Mouse (Mus musculus): ENCODE measurements around the gene Akap8l. TPM values are rescaled to one million over a fixed set of nuclear protein-coding genes. Genes with fewer than 3 reads are reported as not detected.

Gene Akap8l
- total and polyA plus RNA-seq, 3 experiments = 40.0 to 63.8 TPM; not detected in 1

GRCm38 (mm10) chr17:32277201-32277600, 73.2 kb downstream of the Akap8l start:
- TF ChIP-seq NRF1 (IDR thresholded peaks at IDR 0.05; ENCODE audit: insufficient read depth, low read depth, low read length, poor library complexity, severe bottlenecking) (no peak), MAFK (IDR thresholded peaks at IDR 0.05; ENCODE audit: borderline replicate concordance, low read depth, low read length) (no peak), JUND (IDR thresholded peaks at IDR 0.05; ENCODE audit: low read depth, low read length) (no peak), RCOR1 (IDR thresholded peaks at IDR 0.05; ENCODE audit: low read depth, low read length) (no peak)

GRCm38 (mm10) chr17:32275568-32275967, 74.8 kb downstream of the Akap8l start:
- no peak for DNase-seq (ENCODE audit: low read depth, low spot score)
- H3K27ac ChIP-seq (ENCODE audit: control insufficient read depth, low read depth, low read length) = peak overlapping the region; percentile 7; the same call in 1 of the 2 replicates
- H3K36me3 ChIP-seq (ENCODE audit: control insufficient read depth in 1 of 2, insufficient read depth in 2 of 2, low read length in 2 of 2) = peaks cover 19 to 50% of the 10 kb centered on the region in 2 experiments
- no peaks in the 10 kb centered on the region for H3K27me3 ChIP-seq (ENCODE audit: control insufficient read depth in 1 of 2, insufficient read depth in 2 of 2, low read length in 2 of 2)
- H3K9ac ChIP-seq (ENCODE audit: control insufficient read depth, low read depth, low read length, poor library complexity, severe bottlenecking) = no peak overlapping the region
- H3K79me2 ChIP-seq (ENCODE audit: control insufficient read depth, insufficient read depth, low read length, poor library complexity) = peaks cover 85% of the 10 kb centered on the region
- TF ChIP-seq SMC3 (IDR thresholded peaks at IDR 0.05; ENCODE audit: low read depth, low read length) (no peak), EP300 (IDR thresholded peaks at IDR 0.05; ENCODE audit: low read depth in 1 of 2, low read length in 2 of 2) (peak in 1 of 2 experiments; percentile 25; a peak in 1 of 4 replicates), MXI1 (IDR thresholded peaks at IDR 0.05; ENCODE audit: low read depth, low read length) (peak; percentile 6; the same call in 1 of the 2 replicates), ZNF384 (IDR thresholded peaks at IDR 0.05; ENCODE audit: low read depth, low read length) (peak; percentile 70; the same call in 1 of the 2 replicates), KAT2A (conservative IDR thresholded peaks at IDR 0.05; ENCODE audit: low read depth, low read length) (peak; percentile 36; the same call in 1 of the 2 replicates), MAFK (IDR thresholded peaks at IDR 0.05; ENCODE audit: borderline replicate concordance, low read depth, low read length) (no peak)
- H3K4me1 ChIP-seq (ENCODE audit: control insufficient read depth in 1 of 2, insufficient read depth in 2 of 2, low read length in 2 of 2) = peaks cover 8 to 16% of the 10 kb centered on the region in 2 experiments; a peak in 3 of 4 replicates
- H3K4me3 ChIP-seq (ENCODE audit: control insufficient read depth in 1 of 2, insufficient read depth in 1 of 2, low read depth in 2 of 2, low read length in 2 of 2) = no peak overlapping the region
- H3K9me3 ChIP-seq (replicated peaks; ENCODE audit: insufficient read depth, low read length) = no peaks in the 10 kb centered on the region

More at GRCm38 (mm10) chr17:32277201-32277600, 73.2 kb downstream of the Akap8l start:
- Histone ChIP-seq H3K9me3 (replicated peaks; ENCODE audit: insufficient read depth, low read length) (no peaks in the 10 kb centered on the region), H3K36me3 (ENCODE audit: control insufficient read depth in 1 of 2, insufficient read depth in 2 of 2, low read length in 2 of 2) (peaks cover 12 to 57% of the 10 kb centered on the region in 2 experiments), H3K27ac (ENCODE audit: control insufficient read depth, low read depth, low read length) (no peak overlapping the region), H3K4me3 (ENCODE audit: control insufficient read depth in 1 of 2, insufficient read depth in 1 of 2, low read depth in 2 of 2, low read length in 2 of 2) (no peak overlapping the region), H3K9ac (ENCODE audit: control insufficient read depth, low read depth, low read length, poor library complexity, severe bottlenecking) (no peak overlapping the region), H3K27me3 (ENCODE audit: control insufficient read depth in 1 of 2, insufficient read depth in 2 of 2, low read length in 2 of 2) (no peaks in the 10 kb centered on the region), H3K4me1 (ENCODE audit: control insufficient read depth in 1 of 2, insufficient read depth in 2 of 2, low read length in 2 of 2) (peaks cover 17 to 23% of the 10 kb centered on the region in 2 experiments), H3K79me2 (ENCODE audit: control insufficient read depth, insufficient read depth, low read length, poor library complexity) (peaks cover 83% of the 10 kb centered on the region)
- DNase-seq (ENCODE audit: low read depth, low spot score) = no peak

Other genes starting within 250 kb of the Akap8l start
- gene Notch3, start 183.8 kb downstream of the Akap8l start, total RNA-seq (2012; rRNA removed) = 0.07 and 0.08 TPM in 2 replicates
- under 1 TPM in 1 of 2 experiments, not detected in 1; 0.50 TPM for gene Notch3, start 183.8 kb downstream of the Akap8l start, polyA plus RNA-seq (2012; ENCODE audit: insufficient read depth in 1 of 2, insufficient read length in 2 of 2, low read depth in 1 of 2, low replicate concordance in 2 of 2, missing spikeins in 1 of 2)
- 0.07 and 0.08 TPM in 2 replicates for gene Ephx3, start 161.1 kb downstream of the Akap8l start, total RNA-seq (2012; rRNA removed)
- gene Ephx3, start 161.1 kb downstream of the Akap8l start, polyA plus RNA-seq (2012; ENCODE audit: insufficient read depth in 1 of 2, insufficient read length in 2 of 2, low read depth in 1 of 2, low replicate concordance in 2 of 2, missing spikeins in 1 of 2) = not detected
- 12.3 and 18.3 TPM in 2 replicates for gene Brd4, start 65.9 kb downstream of the Akap8l start, total RNA-seq (2012; rRNA removed)
- gene Brd4, start 65.9 kb downstream of the Akap8l start, polyA plus RNA-seq (2012; ENCODE audit: insufficient read depth in 1 of 2, insufficient read length in 2 of 2, low read depth in 1 of 2, low replicate concordance in 2 of 2, missing spikeins in 1 of 2) = 10 to 100 TPM in 1 of 2 experiments, not detected in 1; 91.4 TPM
- 80.3 and 101 TPM in 2 replicates for gene Akap8, start 29.4 kb downstream of the Akap8l start, total RNA-seq (2012; rRNA removed)
- 100 to 1,000 TPM in 1 of 2 experiments, 10 to 100 TPM in 1; 77.9 to 127 TPM for gene Akap8, start 29.4 kb downstream of the Akap8l start, polyA plus RNA-seq (2012; ENCODE audit: insufficient read depth in 1 of 2, insufficient read length in 2 of 2, low read depth in 1 of 2, low replicate concordance in 2 of 2, missing spikeins in 1 of 2)
- 4.4 and 5.6 TPM in 2 replicates for gene Wiz, start 38.8 kb upstream of the Akap8l start, total RNA-seq (2012; rRNA removed)
- 10 to 100 TPM in 1 of 2 experiments, not detected in 1; 44.1 TPM for gene Wiz, start 38.8 kb upstream of the Akap8l start, polyA plus RNA-seq (2012; ENCODE audit: insufficient read depth in 1 of 2, insufficient read length in 2 of 2, low read depth in 1 of 2, low replicate concordance in 2 of 2, missing spikeins in 1 of 2)
- gene Rasal3, start 53.0 kb upstream of the Akap8l start, total RNA-seq (2012; rRNA removed) = 0.04 TPM in 1 of 2 replicates, not detected in the other
- gene Rasal3, start 53.0 kb upstream of the Akap8l start, polyA plus RNA-seq (2012; ENCODE audit: insufficient read depth in 1 of 2, insufficient read length in 2 of 2, low read depth in 1 of 2, low replicate concordance in 2 of 2, missing spikeins in 1 of 2) = under 1 TPM in 1 of 2 experiments, not detected in 1; 0.04 TPM
- 1.8 and 2.5 TPM in 2 replicates for gene Pglyrp2, start 73.6 kb upstream of the Akap8l start, total RNA-seq (2012; rRNA removed)
- 1 to 10 TPM in 1 of 2 experiments, not detected in 1; 3.5 TPM for gene Pglyrp2, start 73.6 kb upstream of the Akap8l start, polyA plus RNA-seq (2012; ENCODE audit: insufficient read depth in 1 of 2, insufficient read length in 2 of 2, low read depth in 1 of 2, low replicate concordance in 2 of 2, missing spikeins in 1 of 2)
- gene Cyp4f39, start 102.1 kb upstream of the Akap8l start, total RNA-seq (2012; rRNA removed) = not detected in 2 replicates
- gene Cyp4f39, start 102.1 kb upstream of the Akap8l start, polyA plus RNA-seq (2012; ENCODE audit: insufficient read depth in 1 of 2, insufficient read length in 2 of 2, low read depth in 1 of 2, low replicate concordance in 2 of 2, missing spikeins in 1 of 2) = not detected
- gene Cyp4f17, start 155.4 kb upstream of the Akap8l start, total RNA-seq (2012; rRNA removed) = 0.42 and 0.52 TPM in 2 replicates
- gene Cyp4f17, start 155.4 kb upstream of the Akap8l start, polyA plus RNA-seq (2012; ENCODE audit: insufficient read depth in 1 of 2, insufficient read length in 2 of 2, low read depth in 1 of 2, low replicate concordance in 2 of 2, missing spikeins in 1 of 2) = 1 to 10 TPM in 1 of 2 experiments, not detected in 1; 1.8 TPM
- gene Cyp4f16, start 186.0 kb upstream of the Akap8l start, total RNA-seq (2012; rRNA removed) = 5.2 and 5.7 TPM in 2 replicates
- gene Cyp4f16, start 186.0 kb upstream of the Akap8l start, polyA plus RNA-seq (2012; ENCODE audit: insufficient read depth in 1 of 2, insufficient read length in 2 of 2, low read depth in 1 of 2, low replicate concordance in 2 of 2, missing spikeins in 1 of 2) = 1 to 10 TPM in 1 of 2 experiments, not detected in 1; 10.0 TPM